Mouse (Mus musculus): ENCODE data around the gene Elovl4.

Gene Elovl4

GRCm38 (mm10) chr9:83805977-83806815, at the start of gene Elovl4:
Elovl4 (minus strand) TSS chr9:83806277.
- peak; percentile 4 for DNase-seq

GRCm38 (mm10) chr9:83852464-83852863, 46.4 kb upstream of the Elovl4 start:
- DNase-seq, result no peak

GRCm38 (mm10) chr9:83834748-83835313, 28.8 kb upstream of the Elovl4 start:
- DNase-seq, result no peak

- DNase-seq, result peak; percentile 90
These were observed 28.0 kb upstream of the Elovl4 start, which contains the start of gene Ttk for GRCm38 (mm10) chr9:83833811-83834747. Ttk (plus strand) TSS chr9:83834689.

- DNase-seq, result no peak
These were observed 25.1 kb upstream of the Elovl4 start for GRCm38 (mm10) chr9:83831152-83831551.

GRCm38 (mm10) chr9:83829896-83830295, 23.8 kb upstream of the Elovl4 start:
- DNase-seq, result no peak

GRCm38 (mm10) chr9:83822925-83823324, 16.8 kb upstream of the Elovl4 start:
- no peak for DNase-seq

- no peak for DNase-seq
These were observed 14.9 kb upstream of the Elovl4 start for GRCm38 (mm10) chr9:83820976-83821375.

GRCm38 (mm10) chr9:83819188-83819587, 13.1 kb upstream of the Elovl4 start:
- DNase-seq, result no peak

GRCm38 (mm10) chr9:83807562-83807961, 1.5 kb upstream of the Elovl4 start:
- peak; percentile 62 for DNase-seq

GRCm38 (mm10) chr9:83805164-83805976, 707 bp downstream of the Elovl4 start:
- no peak for DNase-seq

- no peak for DNase-seq
These were observed 1.7 kb downstream of the Elovl4 start for GRCm38 (mm10) chr9:83804341-83804740.

- no peak for DNase-seq
These were observed 8.2 kb downstream of the Elovl4 start for GRCm38 (mm10) chr9:83797898-83798297.

- DNase-seq, result no peak
These were observed 9.2 kb downstream of the Elovl4 start for GRCm38 (mm10) chr9:83796875-83797274.

GRCm38 (mm10) chr9:83789326-83789725, 16.8 kb downstream of the Elovl4 start:
- DNase-seq, result no peak

- no peak for DNase-seq
These were observed 20.6 kb downstream of the Elovl4 start for GRCm38 (mm10) chr9:83785501-83785900.

- DNase-seq, result no peak
These were observed 27.6 kb downstream of the Elovl4 start for GRCm38 (mm10) chr9:83778317-83778960.

GRCm38 (mm10) chr9:83761318-83761717, 44.8 kb downstream of the Elovl4 start:
- no peak for DNase-seq

- DNase-seq, result no peak
These were observed 74.2 kb downstream of the Elovl4 start for GRCm38 (mm10) chr9:83731877-83732276.

GRCm38 (mm10) chr9:83730836-83731235, 75.2 kb downstream of the Elovl4 start:
- DNase-seq, result no peak

Data from kidney, adult 9 months (tissue).